Mouse (Mus musculus): ENCODE results near the gene Fam78a.

DNA sequence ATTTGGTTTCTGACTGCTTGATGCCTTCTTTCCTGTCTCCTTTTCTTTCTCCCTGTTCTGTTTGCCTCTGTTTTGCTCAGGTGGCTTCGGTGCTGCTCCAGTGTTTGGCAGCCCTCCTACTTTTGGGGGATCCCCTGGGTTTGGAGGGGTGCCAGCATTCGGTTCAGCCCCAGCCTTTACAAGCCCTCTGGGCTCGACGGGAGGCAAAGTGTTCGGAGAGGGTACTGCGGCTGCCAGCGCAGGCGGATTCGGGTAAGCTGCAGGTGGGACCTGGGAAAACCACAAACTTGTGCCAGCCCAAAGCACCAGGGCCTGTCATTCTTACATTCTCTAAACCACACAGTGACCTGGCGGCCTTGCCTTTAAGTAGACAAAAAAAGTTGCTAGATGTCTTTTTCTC, 37.3 kb downstream of the Fam78a start:
- TF ChIP-seq CTCF (IDR thresholded peaks at IDR 0.05; ENCODE audit: extremely low read depth, insufficient read depth, insufficient read length, insufficient replicate concordance) (no peak), POLR2A (IDR thresholded peaks at IDR 0.05; ENCODE audit: low read depth, low read length) (no peak)

All from spleen, adult 2 months (tissue).